Mouse (Mus musculus) C2C12 (cell line): ENCODE data around the gene Gdpd4. TPM values are rescaled to one million over a fixed set of nuclear protein-coding genes. Genes with fewer than 3 reads are reported as not detected.
A peak's percentile ranks its signal among the peaks of the same experiment; 100 is the strongest.

Source experiments
- H3K27me3 ChIP-seq: one replicate; pipeline ENCODE4 v1.6.1; 2011; ENCODE audit not compliant: control insufficient read depth, insufficient read depth, insufficient read length
- H3K36me3 ChIP-seq: one replicate; pipeline ENCODE4 v1.6.1; 2011; ENCODE audit not compliant: control insufficient read depth, insufficient read depth
- H3K4me3 ChIP-seq: one replicate; pipeline ENCODE4 v1.5.1; 2011; ENCODE audit warnings: mild to moderate bottlenecking, control low read depth; ENCODE audit not compliant: poor library complexity, insufficient read depth, severe bottlenecking
- H3K79me2 ChIP-seq: one replicate; pipeline ENCODE4 v1.6.1; 2011; ENCODE audit not compliant: control insufficient read depth, insufficient read depth
- H3K79me3 ChIP-seq: one replicate; pipeline ENCODE4 v1.6.1; 2011; ENCODE audit warnings: low read depth, control low read depth
- H3ac ChIP-seq: one replicate; pipeline ENCODE3; 2011; ENCODE audit warnings: low read depth; ENCODE audit not compliant: control insufficient read depth, insufficient read length
- CEBPB ChIP-seq: IDR thresholded peaks from one replicate; pipeline ENCODE4 v1.6.1; 2011; ENCODE audit warnings: low read depth, mild to moderate bottlenecking, control low read depth, moderate library complexity
- CTCF ChIP-seq: IDR thresholded peaks from one replicate; pipeline ENCODE4 v1.5.1; 2011; ENCODE audit not compliant: control insufficient read depth, insufficient read depth, insufficient read length
- FOSL1 ChIP-seq: IDR thresholded peaks from one replicate; pipeline ENCODE4 v1.8.0; 2011; ENCODE audit warnings: mild to moderate bottlenecking, low read length; ENCODE audit not compliant: poor library complexity, insufficient read depth, severe bottlenecking
- MAX ChIP-seq: IDR thresholded peaks from one replicate; pipeline ENCODE4 v1.6.1; 2011; ENCODE audit warnings: mild to moderate bottlenecking, control low read depth
- MYOD1 ChIP-seq: IDR thresholded peaks from one replicate; pipeline ENCODE4 v1.6.1; 2011; ENCODE audit warnings: low read depth; ENCODE audit not compliant: control insufficient read depth, insufficient read length
- MYOG ChIP-seq: IDR thresholded peaks from one replicate; pipeline ENCODE4 v1.6.1; 2011; ENCODE audit not compliant: control insufficient read depth, insufficient read length; ENCODE audit errors: extremely low read depth
- USF1 ChIP-seq: IDR thresholded peaks from one replicate; pipeline ENCODE4 v1.6.1; 2011; ENCODE audit warnings: low read depth, mild to moderate bottlenecking, control low read depth, moderate library complexity
- polyA plus RNA-seq: library from polyadenylated mRNA; unstranded; fragments of >200 nt; fragmentation: generic; extraction: Trizol; gene quantifications from one replicate; pipeline ENCODE4 v1.2.1, GENCODE M21; 2012; ENCODE audit warnings: missing spikeins

Gene Gdpd4
- polyA plus RNA-seq, 1 experiment, result not detected

DNA sequence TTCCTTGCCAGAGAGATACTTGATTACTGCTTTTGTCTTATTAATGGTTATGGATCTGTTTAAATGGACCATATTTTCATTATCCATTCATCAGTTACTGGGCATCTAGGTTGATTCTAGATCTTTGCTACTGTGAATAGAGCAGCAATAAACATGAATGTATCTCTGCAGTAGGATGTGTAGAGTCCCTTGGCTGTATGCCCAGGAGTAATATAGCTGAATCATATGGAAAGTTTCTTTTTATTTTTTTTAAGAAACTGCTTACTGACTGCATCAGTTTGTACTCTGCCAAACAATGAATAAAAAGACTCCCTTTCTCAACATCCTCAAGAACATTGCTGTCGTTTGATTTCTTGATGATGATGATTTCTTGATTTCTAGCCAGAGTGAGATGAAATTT lies 6.1 kb downstream of the Gdpd4 start:
- no peaks in the 10 kb centered on the region for H3K36me3 ChIP-seq
- no peak overlapping the region for H3K4me3 ChIP-seq
- TF ChIP-seq CTCF (no peak), MAX (no peak), MYOG (no peak), MYOD1 (no peak), FOSL1 (no peak), CEBPB (no peak), USF1 (no peak)
- no peak overlapping the region for H3ac ChIP-seq
- no peaks in the 10 kb centered on the region for H3K79me3 ChIP-seq
- H3K79me2 ChIP-seq, result no peaks in the 10 kb centered on the region
- no peaks in the 10 kb centered on the region for H3K27me3 ChIP-seq

DNA sequence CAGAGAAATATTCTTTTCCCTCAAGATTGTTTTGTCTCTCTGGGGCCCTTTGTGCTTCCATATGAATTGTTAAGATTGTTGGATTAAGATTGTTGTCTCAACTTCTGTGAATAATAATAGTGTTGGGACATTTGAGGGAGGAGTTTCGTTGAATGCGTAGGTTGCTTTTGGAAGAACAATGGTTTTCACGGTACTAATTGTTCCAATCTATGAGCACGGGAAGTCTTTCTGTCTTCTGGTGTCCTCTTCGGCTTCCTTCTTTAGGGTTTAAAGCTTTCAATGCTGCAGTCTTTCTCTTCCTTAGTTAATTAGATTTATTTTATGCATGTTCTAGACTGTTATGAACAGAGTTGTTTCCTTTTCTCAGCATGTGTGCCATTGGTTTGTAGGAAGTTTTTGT lies 7.2 kb downstream of the Gdpd4 start:
- no peaks in the 10 kb centered on the region for H3K36me3 ChIP-seq
- no peak overlapping the region for H3ac ChIP-seq
- H3K27me3 ChIP-seq, result no peaks in the 10 kb centered on the region
- no peak overlapping the region for H3K4me3 ChIP-seq
- no peaks in the 10 kb centered on the region for H3K79me2 ChIP-seq
- no peaks in the 10 kb centered on the region for H3K79me3 ChIP-seq
- TF ChIP-seq FOSL1, result no peak

DNA sequence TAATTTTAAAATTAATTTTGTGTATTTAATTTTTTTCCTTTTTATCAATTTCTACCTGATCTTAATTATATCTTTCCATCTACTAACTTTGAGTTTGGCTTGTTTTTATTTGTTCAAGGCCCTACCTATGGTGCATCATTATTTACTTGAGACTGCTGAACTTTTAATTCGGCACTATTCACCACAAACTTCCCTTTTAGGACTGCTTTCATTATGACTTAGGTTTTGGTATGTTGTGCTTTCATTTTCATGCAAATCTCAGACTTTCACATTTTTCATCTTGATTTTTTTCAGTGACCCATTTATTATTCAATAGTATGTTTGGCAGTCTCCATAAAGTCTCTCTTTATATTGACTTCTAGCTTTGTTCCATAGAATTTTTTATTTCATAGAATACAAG lies 24.7 kb downstream of the Gdpd4 start:
- TF ChIP-seq USF1 (no peak), FOSL1 (no peak), MYOG (no peak), MYOD1 (no peak), MAX (no peak), CEBPB (no peak), CTCF (no peak)
- Histone ChIP-seq H3K4me3 (no peak overlapping the region), H3K27me3 (no peaks in the 10 kb centered on the region), H3K79me3 (no peaks in the 10 kb centered on the region), H3K36me3 (no peaks in the 10 kb centered on the region), H3ac (no peak overlapping the region), H3K79me2 (no peaks in the 10 kb centered on the region)

DNA sequence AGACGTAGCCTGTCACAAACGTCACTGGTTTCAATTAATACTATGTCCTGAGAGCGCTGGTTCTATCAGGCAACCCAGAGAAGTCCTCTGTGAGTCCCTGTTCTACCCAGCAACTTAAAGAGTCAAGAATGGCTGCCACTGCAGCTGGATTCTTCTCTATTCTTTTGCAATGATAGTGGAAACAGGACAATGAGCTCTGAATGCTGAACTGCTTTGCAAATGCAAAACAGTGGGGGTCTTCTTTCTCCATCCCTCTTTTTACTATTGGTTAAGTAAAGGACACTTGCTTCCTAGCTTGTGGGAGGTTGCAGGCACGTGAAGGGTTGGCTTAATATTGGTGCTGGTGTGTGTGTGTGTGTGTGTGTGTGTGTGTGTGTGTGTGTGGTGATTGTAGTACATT lies 52.7 kb downstream of the Gdpd4 start:
- Histone ChIP-seq H3K4me3 (no peak overlapping the region), H3K36me3 (no peaks in the 10 kb centered on the region), H3K27me3 (no peaks in the 10 kb centered on the region)

DNA sequence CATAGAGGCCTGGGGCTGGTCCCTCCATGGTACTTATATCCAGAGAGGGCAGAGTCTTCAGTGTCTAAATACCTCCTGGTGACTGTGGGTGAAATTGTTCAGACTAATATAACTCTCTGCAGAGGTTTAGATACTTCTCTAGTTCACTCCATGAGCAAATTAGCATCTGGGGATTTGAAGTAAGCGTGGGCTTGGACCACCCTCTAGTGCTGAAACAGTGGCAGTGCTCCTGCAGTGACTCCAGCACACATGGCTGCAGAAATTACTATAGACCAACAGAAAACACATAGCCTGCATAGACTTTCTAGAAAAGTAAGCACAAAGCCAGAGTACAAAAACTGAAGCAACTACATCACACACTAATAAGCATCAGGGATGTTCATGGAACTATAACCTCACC lies 57.7 kb downstream of the Gdpd4 start:
- no peaks in the 10 kb centered on the region for H3K79me3 ChIP-seq
- no peaks in the 10 kb centered on the region for H3K79me2 ChIP-seq
- peaks cover 1% of the 10 kb centered on the region for H3K27me3 ChIP-seq
- no peak overlapping the region for H3ac ChIP-seq
- no peak overlapping the region for H3K4me3 ChIP-seq
- no peaks in the 10 kb centered on the region for H3K36me3 ChIP-seq
- TF ChIP-seq CEBPB (no peak), CTCF (peak; percentile 62)

More for the DNA sequence above, 52.7 kb downstream of the Gdpd4 start:
- Histone ChIP-seq H3ac (no peak overlapping the region), H3K79me3 (no peaks in the 10 kb centered on the region), H3K79me2 (no peaks in the 10 kb centered on the region)
- TF ChIP-seq MYOD1 (no peak), CTCF (no peak), MYOG (no peak), MAX (no peak), USF1 (no peak), CEBPB (no peak), FOSL1 (no peak)

DNA sequence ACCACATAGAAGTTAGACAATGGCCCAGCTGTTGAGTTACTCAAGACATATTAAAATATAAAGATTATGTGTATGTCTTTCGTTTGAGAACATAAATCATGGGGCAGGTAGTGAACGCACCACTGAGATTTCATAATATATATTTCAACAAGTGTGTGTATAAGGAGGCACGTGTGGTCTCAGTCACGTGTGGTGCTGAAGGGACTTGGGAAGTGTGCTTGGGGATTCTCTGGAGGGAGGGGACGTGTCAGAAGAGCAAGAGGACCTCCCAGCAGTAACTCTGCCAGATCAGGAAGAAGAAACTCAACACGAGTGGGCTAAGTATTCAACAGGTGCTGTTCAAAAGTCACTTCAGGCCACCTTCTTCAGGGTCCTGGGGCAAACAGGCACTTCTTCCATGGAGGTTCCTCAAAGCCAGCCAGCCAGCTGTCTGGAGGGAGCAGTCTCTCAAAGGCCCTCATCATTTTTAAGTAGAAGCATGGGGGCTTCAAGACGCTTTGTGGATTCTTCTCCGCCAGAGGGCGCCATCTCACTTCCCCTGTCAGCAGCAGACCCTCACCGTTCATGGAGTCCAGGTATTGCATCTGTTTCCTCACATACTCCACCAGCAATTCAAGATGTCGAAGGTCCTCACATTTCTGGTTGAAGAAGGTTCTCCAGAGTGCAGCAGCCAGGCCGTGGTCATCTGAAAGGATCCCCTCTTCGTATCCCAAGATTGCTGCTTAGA lies 64.5 kb downstream of the Gdpd4 start:
- Histone ChIP-seq H3K79me2 (no peaks in the 10 kb centered on the region), H3K4me3 (no peak overlapping the region)

More for the DNA sequence above, 64.5 kb downstream of the Gdpd4 start:
- Histone ChIP-seq H3K27me3 (peaks cover 3% of the 10 kb centered on the region), H3K36me3 (no peaks in the 10 kb centered on the region), H3ac (no peak overlapping the region), H3K79me3 (no peaks in the 10 kb centered on the region)
- TF ChIP-seq MYOD1 (no peak), MAX (no peak), FOSL1 (no peak), USF1 (no peak), CTCF (no peak), MYOG (no peak), CEBPB (no peak)
